Mouse (Mus musculus) liver, embryonic 16.5 days (tissue): ENCODE data around the gene Serpina9. TPM values are rescaled to one million over a fixed set of nuclear protein-coding genes. Genes with fewer than 3 reads are reported as not detected.

Experiments
- ATAC-seq: fragments of 200-750 bp; cut with Nextera tagmentation; 2 replicates; pipeline ENCODE4 v1.8.0; 2017; ENCODE audit warnings: low read depth, mild to moderate bottlenecking, moderate number of reproducible peaks, moderate library complexity
- H3K27ac ChIP-seq: fragments of 300-500 bp; sonication (generic); 2 replicates; pipeline ENCODE4 v1.5.1; 2014; ENCODE audit warnings: mild to moderate bottlenecking, low read length
- H3K27me3 ChIP-seq: fragments of 300-500 bp; sonication (generic); 2 replicates; pipeline ENCODE4 v1.6.1; 2014; ENCODE audit warnings: low read depth, low read length, mixed read lengths; ENCODE audit not compliant: control insufficient read depth, insufficient read depth
- H3K36me3 ChIP-seq: fragments of 300-500 bp; sonication (generic); 2 replicates; pipeline ENCODE4 v1.6.1; 2014; ENCODE audit warnings: mild to moderate bottlenecking; ENCODE audit not compliant: control insufficient read depth, insufficient read depth
- H3K4me1 ChIP-seq: fragments of 300-500 bp; sonication (generic); 2 replicates; pipeline ENCODE4 v1.6.1; 2014; ENCODE audit warnings: low read depth, low read length, mixed read lengths; ENCODE audit not compliant: control insufficient read depth
- H3K4me2 ChIP-seq: fragments of 300-500 bp; sonication (generic); 2 replicates; pipeline ENCODE4 v1.6.1; 2014; ENCODE audit warnings: low read depth, low read length, mixed read lengths
- H3K4me3 ChIP-seq: fragments of 300-500 bp; sonication (generic); 2 replicates; pipeline ENCODE4 v1.5.1; 2014; ENCODE audit warnings: low read depth, mild to moderate bottlenecking, low read length
- H3K9ac ChIP-seq: fragments of 300-500 bp; sonication (generic); 2 replicates; pipeline ENCODE4 v1.6.1; 2014; ENCODE audit warnings: low read depth, low read length
- H3K9me3 ChIP-seq: fragments of 300-500 bp; sonication (generic); replicated peaks from 2 replicates; pipeline ENCODE4 v1.6.1; 2016; ENCODE audit warnings: low read length; ENCODE audit not compliant: control insufficient read depth
- WGBS: fragments of 180-500 bp; shearing (Covaris S2); extraction: QIAGEN DNeasy Blood & Tissue Kit; methylation state at CpG from one replicate; pipeline ENCODE4 v1.1.7; 2014; ENCODE audit not compliant: insufficient replicate concordance; 5-methylcytosine and 5-hydroxymethylcytosine counted together
- polyA plus RNA-seq: library from polyadenylated mRNA; unstranded; fragments of >200 nt; fragmentation: Nextera tagmentation; extraction: Ambion mirVana; gene quantifications from 2 replicates; pipeline ENCODE4 v1.2.1, GENCODE M21; 2015

Serpina9 gene
- polyA plus RNA-seq = not detected in 2 replicates

DNA sequence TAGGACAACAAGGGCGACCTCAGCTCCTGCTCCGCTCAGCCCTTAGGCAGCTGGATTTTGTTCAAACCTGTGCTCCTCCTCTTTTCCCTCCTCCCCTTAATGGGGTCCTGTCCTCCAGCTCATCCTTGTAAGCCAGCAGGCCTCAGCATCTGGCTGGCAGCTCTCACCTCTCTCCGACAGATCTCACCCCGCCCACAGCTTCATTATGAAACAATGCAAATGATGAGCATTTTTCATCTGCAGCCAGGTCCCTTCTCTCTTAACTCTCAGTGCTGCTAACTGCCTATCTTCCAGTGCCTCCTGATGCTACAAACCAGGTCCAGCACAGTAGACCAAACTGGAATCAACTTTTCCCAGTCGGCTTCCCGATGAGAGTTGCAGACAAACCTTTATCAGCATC, at the start of gene Serpina9:
Gene Serpina9 (minus strand): TSS at position 136 of the 400 bp plus-strand sequence.
- Histone ChIP-seq H3K27me3 (no peaks in the 10 kb centered on the region), H3K36me3 (no peaks in the 10 kb centered on the region), H3K4me2 (no peak within 1 kb of the TSS), H3K27ac (no peak within 1 kb of the TSS), H3K9ac (no peak within 1 kb of the TSS), H3K4me1 (no peaks in the 10 kb centered on the region), H3K4me3 (no peak within 1 kb of the TSS), H3K9me3 (no peaks in the 10 kb centered on the region; the same call in 1 of the 2 replicates)
- 73% methylated on average over 6 of the region's 6 CpGs for WGBS
- ATAC-seq = no peak

DNA sequence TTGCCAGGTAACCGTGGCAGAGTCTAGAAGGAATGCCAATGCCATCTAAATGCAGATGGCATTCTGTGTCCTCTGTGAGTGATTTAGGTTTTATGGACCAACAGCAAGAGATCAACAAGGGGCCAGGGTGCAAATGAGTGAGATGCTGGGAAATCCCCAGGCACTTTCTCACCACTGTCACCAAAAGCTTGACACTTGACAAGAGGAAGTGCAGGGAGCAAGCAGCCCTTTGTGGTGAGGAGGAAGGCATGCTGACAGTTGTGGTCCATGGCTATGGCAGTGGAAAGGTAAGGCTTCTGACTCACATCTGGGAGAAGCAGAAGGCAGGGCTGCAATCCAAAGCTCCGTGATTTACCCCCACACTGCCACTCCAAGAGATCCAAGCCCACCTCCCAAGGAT, 48.3 kb upstream of the Serpina9 start:
- Histone ChIP-seq H3K36me3 (no peaks in the 10 kb centered on the region), H3K27ac (no peak overlapping the region), H3K27me3 (no peaks in the 10 kb centered on the region), H3K4me3 (no peak overlapping the region), H3K4me1 (no peaks in the 10 kb centered on the region), H3K9ac (no peak overlapping the region), H3K9me3 (no peaks in the 10 kb centered on the region), H3K4me2 (no peak overlapping the region)
- ATAC-seq = no peak
- WGBS = 18% methylated on average over 2 of the region's 2 CpGs

DNA sequence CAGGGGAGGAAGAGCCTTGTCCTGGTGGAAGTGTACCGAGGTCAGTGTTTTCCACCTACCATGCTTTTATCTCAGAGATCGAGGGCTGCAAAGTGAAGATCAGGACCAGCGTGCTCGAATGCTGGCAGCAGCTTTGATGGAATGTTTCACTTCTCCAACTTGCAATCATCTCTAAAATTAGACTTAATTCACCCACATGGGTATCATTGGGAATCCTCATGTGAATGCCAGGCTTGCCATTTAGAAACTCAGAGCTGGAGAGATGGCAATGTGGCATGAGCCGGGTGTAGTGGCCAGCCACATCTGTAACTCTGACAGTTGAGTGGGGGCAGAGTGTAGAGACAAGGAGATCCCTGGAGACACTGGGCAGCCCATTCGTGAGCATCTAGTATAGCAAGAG, 46.6 kb upstream of the Serpina9 start:
- ATAC-seq = no peak
- H3K9me3 ChIP-seq = no peaks in the 10 kb centered on the region
- no peak overlapping the region for H3K4me2 ChIP-seq
- H3K27me3 ChIP-seq = no peaks in the 10 kb centered on the region
- H3K4me1 ChIP-seq = no peaks in the 10 kb centered on the region
- no peaks in the 10 kb centered on the region for H3K36me3 ChIP-seq
- 60% methylated on average over 6 of the region's 6 CpGs for WGBS
- H3K9ac ChIP-seq = no peak overlapping the region
- no peak overlapping the region for H3K4me3 ChIP-seq
- H3K27ac ChIP-seq = no peak overlapping the region

DNA sequence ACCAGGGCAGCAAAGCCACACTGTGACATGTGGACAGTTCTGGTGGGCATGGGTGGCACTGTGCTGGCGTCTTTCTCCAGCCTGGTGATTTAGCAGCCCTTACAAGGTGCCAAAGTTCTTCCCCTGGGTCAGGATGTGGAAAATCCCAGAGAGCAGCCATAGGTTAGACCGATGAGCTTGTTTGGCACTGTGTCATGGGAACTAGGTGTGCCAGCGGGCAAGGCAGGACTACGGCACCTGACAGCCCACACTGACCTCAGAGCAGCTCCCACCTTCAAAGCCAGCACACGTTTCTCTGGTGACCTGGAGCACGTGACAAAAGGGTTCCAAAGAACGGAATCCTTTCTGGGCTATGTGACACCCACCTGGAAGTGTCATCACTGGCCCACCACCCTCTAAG, 44.0 kb upstream of the Serpina9 start:
- Histone ChIP-seq H3K4me2 (no peak overlapping the region), H3K36me3 (no peaks in the 10 kb centered on the region), H3K27me3 (no peaks in the 10 kb centered on the region), H3K9ac (no peak overlapping the region), H3K4me3 (no peak overlapping the region), H3K4me1 (no peaks in the 10 kb centered on the region), H3K27ac (no peak overlapping the region), H3K9me3 (no peaks in the 10 kb centered on the region)
- ATAC-seq = no peak
- WGBS = 71% methylated on average over 7 of the region's 7 CpGs

DNA sequence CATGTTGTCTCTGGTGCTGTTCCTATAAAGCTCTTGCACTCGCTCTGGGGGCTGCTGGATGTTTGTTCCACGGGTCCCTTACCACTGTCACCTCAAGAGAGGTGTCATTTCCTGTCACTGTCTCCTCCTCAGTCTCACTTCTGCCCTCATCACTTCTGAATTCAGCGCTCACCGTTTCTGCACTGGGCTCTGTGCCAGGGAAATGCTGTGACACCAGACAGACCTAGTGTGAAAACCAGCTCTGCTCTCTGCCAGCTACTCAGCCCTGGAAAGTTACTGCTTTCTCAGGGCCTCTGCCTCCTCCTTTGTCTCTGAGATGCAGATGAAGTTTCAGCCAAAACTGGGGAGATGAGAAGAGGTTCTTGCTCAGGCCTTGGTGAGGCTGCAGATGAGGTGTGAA, 43.5 kb upstream of the Serpina9 start:
- Histone ChIP-seq H3K9ac (no peak overlapping the region), H3K4me2 (no peak overlapping the region), H3K27me3 (no peaks in the 10 kb centered on the region), H3K4me3 (no peak overlapping the region), H3K27ac (no peak overlapping the region), H3K9me3 (no peaks in the 10 kb centered on the region), H3K36me3 (no peaks in the 10 kb centered on the region), H3K4me1 (no peaks in the 10 kb centered on the region)
- ATAC-seq = no peak
- 21% methylated on average over 4 of the region's 4 CpGs for WGBS

DNA sequence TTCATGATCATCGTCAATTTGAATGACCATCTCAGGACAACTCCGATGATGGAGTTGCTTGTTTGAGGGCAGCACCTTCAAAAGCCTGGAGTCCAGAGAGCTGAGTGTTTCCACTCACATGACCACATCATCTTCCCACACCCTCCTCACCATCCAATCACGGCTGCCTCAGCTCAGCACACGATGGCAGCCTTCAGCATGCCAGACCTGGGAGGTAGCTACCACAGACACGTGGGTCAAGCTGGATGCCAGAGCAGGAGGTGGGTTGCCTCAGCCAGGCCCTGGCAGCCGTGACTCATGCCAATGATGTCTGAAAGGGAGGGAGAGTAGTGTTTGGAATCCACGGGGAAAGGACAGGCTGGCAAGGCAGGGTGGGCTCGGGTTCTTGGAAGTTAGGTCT, 42.2 kb upstream of the Serpina9 start:
- 49% methylated on average over 8 of the region's 8 CpGs for WGBS
- Histone ChIP-seq H3K4me2 (no peak overlapping the region), H3K9ac (no peak overlapping the region), H3K4me3 (no peak overlapping the region), H3K27ac (no peak overlapping the region), H3K4me1 (no peaks in the 10 kb centered on the region), H3K9me3 (no peaks in the 10 kb centered on the region), H3K36me3 (no peaks in the 10 kb centered on the region), H3K27me3 (no peaks in the 10 kb centered on the region)
- ATAC-seq = no peak

DNA sequence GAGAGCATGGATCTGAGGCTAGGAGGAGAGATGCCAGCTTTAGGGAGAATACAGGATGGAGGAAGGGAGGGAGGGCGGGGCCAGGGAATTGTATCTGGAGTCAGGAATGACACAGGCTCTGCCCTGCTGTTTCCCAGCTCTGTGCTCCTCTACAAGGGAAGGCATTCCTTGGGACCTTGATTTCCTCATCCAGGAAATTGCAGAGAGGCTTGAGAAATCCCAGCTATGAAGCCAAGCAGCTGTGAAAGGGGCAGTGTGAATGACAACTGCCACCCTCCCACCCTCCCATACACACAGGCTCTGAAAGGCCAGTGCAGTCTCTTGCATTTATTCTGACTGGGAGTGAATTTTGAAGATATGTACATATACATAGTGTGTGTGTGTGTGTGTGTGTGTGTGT, 40.4 kb upstream of the Serpina9 start:
- no peaks in the 10 kb centered on the region for H3K9me3 ChIP-seq
- H3K4me1 ChIP-seq = no peaks in the 10 kb centered on the region
- no peaks in the 10 kb centered on the region for H3K36me3 ChIP-seq
- no peak overlapping the region for H3K4me3 ChIP-seq
- ATAC-seq = no peak
- no peaks in the 10 kb centered on the region for H3K27me3 ChIP-seq
- 11% methylated on average over 1 of the region's 1 CpGs for WGBS
- no peak overlapping the region for H3K9ac ChIP-seq
- no peak overlapping the region for H3K27ac ChIP-seq
- H3K4me2 ChIP-seq = no peak overlapping the region

DNA sequence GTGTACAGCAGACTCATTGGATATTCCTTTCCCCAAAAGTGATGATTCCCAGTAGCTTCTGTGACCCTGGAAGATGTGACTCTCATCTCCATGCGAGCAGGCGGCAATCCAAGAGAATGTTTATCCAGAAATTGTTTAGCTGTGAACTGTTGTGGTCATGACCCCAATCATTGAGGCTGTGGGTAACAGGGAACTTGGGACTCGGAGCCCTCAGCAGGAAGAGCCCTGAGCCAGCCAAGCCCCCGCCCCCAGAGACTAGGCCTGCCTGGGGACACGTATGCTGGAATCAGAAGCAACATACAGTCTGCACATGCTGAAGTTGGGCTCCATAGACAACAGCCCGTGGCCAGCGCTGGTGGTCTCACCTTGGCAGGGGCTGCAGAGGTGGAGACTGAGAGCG, 32.2 kb upstream of the Serpina9 start:
- Histone ChIP-seq H3K36me3 (no peaks in the 10 kb centered on the region), H3K4me1 (no peaks in the 10 kb centered on the region; the same call in 1 of the 2 replicates), H3K9me3 (no peaks in the 10 kb centered on the region), H3K4me2 (no peak overlapping the region), H3K27ac (no peak overlapping the region), H3K4me3 (no peak overlapping the region), H3K27me3 (no peaks in the 10 kb centered on the region), H3K9ac (no peak overlapping the region)
- WGBS = 64% methylated on average over 8 of the region's 8 CpGs
- ATAC-seq = no peak

DNA sequence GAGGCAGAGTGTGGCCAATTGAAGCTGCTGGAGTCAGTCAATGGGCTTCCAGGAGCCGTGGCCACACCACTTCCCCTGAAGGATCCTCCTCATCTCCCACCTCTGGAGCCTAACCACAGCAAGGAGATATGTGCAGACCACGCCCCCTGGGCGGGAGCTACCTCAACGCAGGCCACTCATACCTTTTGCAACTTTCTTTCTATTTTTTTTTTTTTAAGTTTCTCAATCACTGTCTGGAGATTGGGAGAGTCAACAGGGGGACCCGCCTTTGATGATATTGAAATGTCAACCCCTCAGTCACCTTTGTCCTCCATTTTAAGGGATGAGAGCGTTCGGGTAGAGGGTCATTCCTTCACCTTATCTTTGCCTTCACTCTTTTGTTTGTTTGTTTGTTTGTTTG, 30.8 kb upstream of the Serpina9 start, which contains the start of gene Serpina12:
Gene Serpina12 (minus strand): TSS at position 101 of the 400 bp plus-strand sequence.
- H3K4me3 ChIP-seq = no peak within 1 kb of the TSS
- WGBS = 58% methylated on average over 7 of the region's 7 CpGs
- no peak for ATAC-seq
- no peaks in the 10 kb centered on the region for H3K9me3 ChIP-seq
- no peak within 1 kb of the TSS for H3K9ac ChIP-seq
- no peak within 1 kb of the TSS for H3K4me2 ChIP-seq
- H3K27ac ChIP-seq = no peak within 1 kb of the TSS
- no peaks in the 10 kb centered on the region for H3K27me3 ChIP-seq
- H3K36me3 ChIP-seq = no peaks in the 10 kb centered on the region
- H3K4me1 ChIP-seq = no peaks in the 10 kb centered on the region; the same call in 1 of the 2 replicates
